Mouse (Mus musculus) erythroblast, adult 5-6 weeks (primary cell): Measurements from ENCODE around the gene Gm20547. TPM values are rescaled to one million over a fixed set of nuclear protein-coding genes. Genes with fewer than 3 reads are reported as not detected.
"Not testable (repeated sequence)": the region's sequence is repeated elsewhere in the genome, so short reads cannot be mapped to it uniquely, and the experiment has no call there.

Experiments
- ATAC-seq: replicated peaks from 2 replicates; pipeline ENCODE4 v1.8.0; 2016; ENCODE audit warnings: moderate number of reproducible peaks, mild to moderate bottlenecking, moderate TSS enrichment, inconsistent platforms; ENCODE audit not compliant: poor library complexity, low FRiP score, severe bottlenecking
- total RNA-seq, 2 experiments: library from RNA; stranded (forward) in 1 of 2; stranded (reverse) in 1 of 2; fragments of 150-400 nt in 1 of 2; fragments of 200-764, 138-1000 nt in 1 of 2; gene quantifications; 2 replicates each; pipeline versions ENCODE4 v1.2.3 to v1.2.4; 2015 to 2017; ENCODE audit warnings: low replicate concordance in 2 of 2

Gm20547 gene
- total RNA-seq, 2 experiments from 2014 or later: not detected

DNA sequence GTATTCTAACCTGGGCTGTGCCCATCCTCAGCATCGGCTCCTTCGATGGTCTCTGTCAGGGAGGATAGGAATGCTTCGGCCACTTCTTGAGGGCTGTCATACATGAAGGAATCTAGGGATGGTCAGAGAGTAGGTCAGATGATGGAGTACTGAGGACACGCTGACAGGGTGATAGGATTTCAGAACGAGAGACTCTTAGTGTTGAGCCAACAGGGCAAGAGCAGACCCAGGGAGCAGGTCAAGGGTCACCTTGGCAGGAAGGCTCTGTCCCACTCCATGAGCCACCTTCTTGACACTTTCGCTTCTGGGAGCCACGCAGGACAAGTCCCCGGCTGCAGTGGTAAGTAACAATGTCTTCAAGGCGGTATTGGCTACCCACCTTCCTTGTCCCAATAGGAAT lies 21.3 kb downstream of the Gm20547 start:
- ATAC-seq: no peak

DNA sequence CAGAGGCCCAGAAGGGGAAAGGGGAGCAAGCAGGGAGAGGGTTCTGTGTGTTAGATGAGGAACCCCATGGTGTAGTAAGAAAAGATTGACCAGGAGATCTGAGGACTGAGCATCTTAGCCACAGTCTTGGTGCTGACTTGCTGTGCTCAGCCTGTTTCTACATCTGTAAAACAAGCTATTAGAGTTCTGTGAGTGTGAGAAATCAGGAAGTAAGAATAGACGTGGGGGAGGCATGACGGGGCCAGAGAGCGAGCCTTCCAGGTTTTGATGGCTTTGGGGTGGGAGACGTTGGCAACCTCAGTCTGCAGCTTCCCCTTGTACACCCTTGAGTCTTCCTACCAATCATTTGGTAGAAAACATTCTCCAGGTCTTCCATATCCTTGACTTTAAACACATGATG lies 23.2 kb downstream of the Gm20547 start:
- no peak for ATAC-seq

DNA sequence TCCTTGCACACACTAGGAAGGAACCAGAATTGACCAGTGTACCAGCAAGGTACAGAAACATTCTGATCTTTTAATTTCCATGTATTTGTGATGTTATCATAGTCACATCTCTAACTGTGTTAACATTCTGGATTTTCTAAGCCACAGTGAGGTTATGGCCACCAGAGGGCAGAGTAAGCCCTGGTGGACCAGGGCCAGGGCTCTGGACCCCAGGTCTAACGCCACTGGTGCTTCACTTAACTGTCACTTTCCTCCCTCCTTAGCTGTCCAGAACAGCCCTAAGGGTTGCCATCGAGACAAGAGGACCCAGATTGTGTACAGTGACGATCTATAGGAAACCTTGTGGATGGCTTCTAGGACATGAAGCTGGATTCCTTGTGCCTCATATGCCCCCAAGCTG lies 26.0 kb downstream of the Gm20547 start:
- ATAC-seq: no peak

DNA sequence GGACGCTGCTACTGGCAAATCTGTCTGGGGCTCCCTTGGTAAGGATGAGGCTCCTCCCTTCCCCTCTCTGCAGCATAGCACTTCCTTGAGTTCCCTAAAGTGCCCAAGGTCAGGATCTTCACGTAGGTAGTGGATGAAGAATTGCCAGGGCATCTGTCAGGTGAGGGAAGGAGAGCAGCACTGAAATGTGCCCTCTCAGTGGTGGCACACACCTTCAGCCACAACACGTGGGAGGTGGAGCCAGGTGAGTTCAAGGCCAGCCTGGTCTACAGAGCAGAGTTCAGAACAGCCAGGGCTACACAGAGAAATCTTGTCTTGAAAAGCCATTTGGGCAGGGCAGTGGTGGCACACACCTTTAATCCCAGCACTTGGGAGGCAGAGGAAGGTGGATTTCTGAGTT lies 27.1 kb downstream of the Gm20547 start:
- ATAC-seq: no peak

DNA sequence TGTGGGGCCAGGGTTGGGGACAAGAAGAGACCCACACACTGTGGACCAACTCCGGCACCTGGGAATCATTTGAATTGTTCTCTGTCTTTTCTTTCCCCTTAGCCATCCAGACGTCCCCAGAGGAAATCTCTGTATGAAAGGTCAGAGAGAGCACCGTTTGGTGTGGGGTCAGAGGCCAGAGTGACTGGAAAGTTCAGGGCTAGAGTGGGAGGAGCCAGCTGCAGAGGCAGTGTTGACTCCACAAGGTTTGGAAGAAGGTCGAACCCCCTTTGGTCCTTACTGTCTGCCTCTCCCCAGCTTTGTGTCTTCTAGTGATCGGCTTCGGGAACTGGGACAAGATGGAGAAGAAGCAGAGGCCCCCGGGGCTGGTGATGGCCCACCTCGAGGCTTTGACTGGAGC lies 28.3 kb downstream of the Gm20547 start:
- ATAC-seq: no peak

DNA sequence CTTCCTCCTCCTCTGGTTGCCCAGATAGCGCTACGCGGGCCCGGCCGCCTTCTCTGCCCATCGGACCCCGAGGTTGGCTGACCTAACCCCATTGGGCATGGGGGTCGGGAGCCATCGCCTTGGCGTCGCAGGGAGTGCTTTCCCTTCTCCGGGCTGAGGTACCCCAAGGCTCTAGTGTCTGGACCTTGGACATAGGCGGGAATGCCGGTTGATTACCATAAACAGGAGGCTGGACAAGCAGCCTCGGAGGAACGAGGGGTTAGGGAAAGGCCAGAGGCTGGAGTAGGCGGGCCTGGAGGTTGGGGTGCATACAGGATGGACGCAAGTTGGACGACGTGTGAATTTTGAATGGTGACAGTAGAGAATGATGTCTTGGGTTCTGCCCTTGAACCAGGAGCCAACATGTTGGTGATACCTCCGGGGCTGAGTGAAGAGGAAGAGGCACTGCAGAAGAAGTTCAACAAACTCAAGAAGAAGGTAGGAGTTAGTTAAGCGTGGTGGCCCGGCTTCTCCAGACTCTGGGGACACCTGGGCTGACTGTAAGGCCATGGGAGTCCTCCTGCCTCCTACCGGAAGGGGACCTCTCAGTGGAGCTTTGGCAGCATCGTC lies 31.2 kb downstream of the Gm20547 start:
- ATAC-seq: peak; percentile 42

DNA sequence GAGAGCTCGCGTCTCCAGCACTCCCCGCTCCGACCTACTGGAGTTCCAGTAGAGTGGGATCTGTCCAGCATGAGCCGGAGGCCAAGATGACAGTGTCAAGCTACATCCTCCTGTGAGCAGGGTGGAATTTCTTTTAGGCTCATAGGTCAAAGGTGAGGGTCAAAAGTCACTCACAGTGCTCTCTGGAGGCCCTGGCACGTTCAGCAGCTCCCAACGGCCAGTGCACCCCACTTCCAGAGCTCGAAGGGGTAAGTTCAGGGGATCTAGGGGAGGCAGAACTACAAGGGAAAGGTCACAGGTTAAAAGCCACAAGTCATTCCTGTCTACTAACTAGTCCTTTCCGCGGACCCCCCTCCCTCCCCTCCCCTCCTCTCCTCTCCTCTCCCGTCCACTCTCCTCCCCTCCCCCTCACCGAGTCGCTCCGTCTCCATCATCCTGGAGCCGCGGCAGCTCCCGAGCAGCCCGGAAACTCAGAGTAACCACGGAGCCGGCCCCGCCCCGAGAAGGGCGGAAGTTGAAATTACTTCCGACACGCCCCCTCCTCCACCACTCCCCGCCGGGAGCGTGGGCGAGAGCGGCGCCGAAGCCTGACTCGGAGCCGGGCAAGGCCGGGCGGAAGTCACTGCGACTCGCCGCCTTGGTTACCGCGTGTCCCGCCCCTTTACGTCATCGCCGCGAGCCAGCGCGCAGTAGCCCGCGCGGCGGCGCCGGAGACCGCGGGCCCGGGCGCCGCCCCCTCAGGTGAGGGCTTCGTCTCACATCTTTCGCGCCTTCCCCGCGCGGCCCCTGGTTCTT lies 31.9 kb downstream of the Gm20547 start, which contains the start of the genes Skiv2l and Nelfe:
Gene Skiv2l (minus strand): TSS at position 489 of the 795 bp plus-strand sequence.
Gene Nelfe (plus strand): TSS at position 670 of the 795 bp plus-strand sequence.
- ATAC-seq: peak; percentile 96

DNA sequence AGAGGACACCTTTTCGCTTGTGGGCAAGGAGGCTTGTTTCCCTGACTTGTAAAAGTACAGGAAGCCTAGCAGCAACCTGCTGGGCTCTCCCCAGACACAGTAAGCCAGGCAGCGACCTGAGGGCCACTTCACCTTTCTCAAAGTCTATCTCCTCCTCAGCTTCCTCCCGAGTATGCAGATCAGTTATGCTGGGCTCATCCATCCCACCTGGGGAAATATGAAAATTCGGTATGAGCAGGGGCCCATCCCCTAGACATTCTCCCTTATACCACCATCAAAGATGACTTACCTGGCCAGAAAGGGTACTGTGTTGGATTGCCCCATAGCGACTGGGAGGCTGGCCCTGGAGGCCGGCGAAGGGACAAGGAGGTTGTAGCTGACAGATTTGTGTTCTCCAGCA lies 34.2 kb downstream of the Gm20547 start:
- no peak for ATAC-seq

DNA sequence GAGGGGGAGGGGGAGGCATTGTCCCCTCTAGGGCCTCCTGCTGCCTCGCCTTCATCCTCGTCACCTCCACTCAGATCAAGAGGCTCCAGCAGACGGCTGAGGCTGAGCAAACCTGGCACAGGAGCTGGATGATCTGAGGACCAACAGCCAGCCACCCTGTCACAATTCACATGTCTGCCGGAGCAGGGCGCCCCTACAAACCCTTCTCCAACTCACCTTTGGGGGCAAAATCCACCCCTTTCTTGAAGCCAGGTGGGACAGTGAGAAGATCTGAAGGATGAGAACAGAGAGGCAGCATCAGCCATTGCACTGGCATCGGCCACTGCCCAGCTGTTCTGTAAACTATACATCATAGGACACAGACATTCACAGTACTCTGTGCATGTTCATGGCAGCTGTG lies 34.6 kb downstream of the Gm20547 start:
- no peak for ATAC-seq

DNA sequence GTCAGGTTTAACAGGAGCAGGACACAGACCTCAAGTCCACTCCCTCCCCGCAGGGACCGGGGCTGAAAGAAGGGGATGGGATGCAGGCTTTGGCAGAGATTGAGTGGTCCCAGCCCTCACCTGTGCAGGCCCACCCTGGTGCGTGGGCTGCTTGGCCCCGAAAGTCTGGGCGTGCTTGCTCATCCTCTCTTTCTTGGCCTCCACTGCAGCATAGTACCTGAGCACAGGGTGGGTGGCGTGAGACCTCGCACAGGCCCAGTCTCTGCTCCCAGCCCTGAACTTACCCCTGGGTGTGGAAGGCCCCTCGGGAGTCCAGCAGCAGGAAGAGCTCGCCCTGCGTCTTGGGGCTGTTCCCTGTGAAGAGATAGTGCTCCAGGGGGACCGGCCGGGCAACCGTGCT lies 37.0 kb downstream of the Gm20547 start:
- ATAC-seq: no peak

DNA sequence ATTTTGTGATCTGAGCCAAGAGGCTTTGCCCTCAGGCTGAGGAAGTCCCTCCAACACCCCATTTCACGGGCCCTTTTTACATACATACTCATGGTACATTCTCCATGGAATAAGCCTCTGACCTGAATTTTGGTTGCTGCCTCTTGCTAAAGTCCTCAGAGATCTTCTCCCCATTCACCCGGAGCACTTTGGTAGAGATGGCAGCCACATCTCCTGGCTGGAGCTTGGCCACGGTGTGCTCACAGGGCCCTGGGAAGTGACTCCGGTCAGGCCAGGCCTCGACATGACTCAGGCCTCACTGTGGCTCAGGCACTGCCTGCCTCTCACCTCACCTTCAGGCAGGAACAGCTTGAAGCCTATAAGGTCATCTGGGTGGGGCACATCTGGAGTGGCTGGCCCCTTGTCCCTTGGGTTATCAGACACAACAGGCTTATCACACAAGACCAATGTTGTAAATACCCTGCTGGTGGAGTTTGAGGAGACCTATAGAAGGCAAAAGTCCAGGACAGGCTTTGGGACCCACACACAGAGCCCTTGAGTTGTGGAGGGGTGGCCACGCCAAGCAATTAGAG lies 41.0 kb downstream of the Gm20547 start:
- no peak for ATAC-seq

DNA sequence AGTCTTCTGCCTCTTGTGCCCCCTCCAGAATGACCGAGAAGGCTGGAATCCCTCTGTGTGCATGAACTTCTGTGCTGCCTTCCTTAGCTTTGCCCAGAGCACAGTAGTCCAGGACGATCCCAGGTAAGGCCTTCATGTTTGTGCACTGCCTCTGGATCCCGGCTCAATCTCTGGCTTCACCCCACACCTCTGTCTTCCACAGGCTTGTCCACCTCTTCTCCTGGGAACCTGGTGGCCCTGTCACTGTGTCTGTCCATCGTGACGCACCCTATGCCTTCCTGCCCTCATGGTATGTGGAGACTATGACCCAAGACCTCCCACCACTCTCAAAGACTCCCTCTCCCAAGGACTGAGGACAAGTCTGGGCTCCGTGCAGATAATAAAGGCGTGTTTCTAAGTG lies 43.1 kb downstream of the Gm20547 start:
- ATAC-seq: no peak

DNA sequence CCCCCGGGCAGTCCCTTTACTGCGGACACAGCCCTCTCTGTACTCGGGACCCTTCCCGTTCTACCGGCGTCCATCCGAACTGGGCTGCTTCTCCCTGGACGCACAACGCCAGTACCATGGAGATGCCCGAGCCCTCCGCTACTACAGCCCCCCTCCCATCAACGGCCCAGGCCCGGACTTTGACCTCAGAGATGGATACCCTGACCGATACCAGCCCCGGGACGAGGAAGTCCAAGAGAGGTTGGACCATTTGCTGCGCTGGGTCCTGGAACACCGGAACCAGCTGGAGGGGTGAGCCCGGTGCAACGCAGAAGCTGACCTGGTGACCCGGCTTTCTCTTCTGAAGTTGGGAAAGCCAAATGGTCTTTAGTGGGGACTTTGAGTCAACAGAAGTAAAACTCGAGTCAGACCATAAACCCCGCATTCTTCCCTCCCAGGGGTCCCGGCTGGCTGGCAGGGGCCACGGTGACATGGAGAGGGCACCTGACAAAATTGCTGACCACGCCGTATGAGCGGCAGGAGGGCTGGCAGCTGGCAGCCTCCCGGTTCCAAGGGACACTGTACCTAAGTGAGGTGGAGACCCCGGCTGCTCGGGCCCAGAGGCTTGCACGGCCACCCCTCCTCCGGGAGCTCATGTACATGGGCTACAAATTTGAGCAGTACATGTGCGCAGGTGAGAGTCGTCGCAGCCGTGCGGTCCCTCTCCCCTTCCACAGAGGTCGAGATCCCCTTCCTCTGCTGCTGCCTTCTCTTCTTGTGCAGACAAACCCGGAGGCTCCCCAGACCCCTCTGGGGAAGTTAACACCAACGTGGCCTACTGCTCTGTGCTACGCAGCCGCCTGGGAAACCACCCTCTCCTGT lies 44.1 kb downstream of the Gm20547 start:
- ATAC-seq: peak; percentile 8

DNA sequence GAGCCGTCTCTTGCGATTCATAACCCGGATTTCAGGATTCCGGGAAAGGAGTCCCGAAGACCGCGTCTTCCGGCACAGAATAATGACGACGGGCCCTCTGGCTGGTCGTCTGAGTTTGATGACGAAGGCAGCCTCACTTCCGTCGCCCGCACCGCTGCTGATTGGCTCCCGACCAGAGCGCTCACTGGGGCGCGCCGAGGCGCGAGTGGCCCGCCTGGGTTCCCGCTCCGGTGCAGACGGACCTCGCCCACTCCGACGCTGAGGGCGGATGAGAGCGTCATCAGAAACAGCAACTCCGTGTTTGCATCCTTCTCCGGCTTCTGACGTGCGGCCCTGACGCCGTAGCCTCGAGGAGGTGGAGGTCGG lies 45.0 kb downstream of the Gm20547 start, which contains the start of the genes Stk19 and Dxo:
Gene Stk19 (minus strand): TSS at position 90 of the 366 bp plus-strand sequence.
Gene Dxo (plus strand): TSS at position 164 of the 366 bp plus-strand sequence.
- peak; percentile 94 for ATAC-seq

DNA sequence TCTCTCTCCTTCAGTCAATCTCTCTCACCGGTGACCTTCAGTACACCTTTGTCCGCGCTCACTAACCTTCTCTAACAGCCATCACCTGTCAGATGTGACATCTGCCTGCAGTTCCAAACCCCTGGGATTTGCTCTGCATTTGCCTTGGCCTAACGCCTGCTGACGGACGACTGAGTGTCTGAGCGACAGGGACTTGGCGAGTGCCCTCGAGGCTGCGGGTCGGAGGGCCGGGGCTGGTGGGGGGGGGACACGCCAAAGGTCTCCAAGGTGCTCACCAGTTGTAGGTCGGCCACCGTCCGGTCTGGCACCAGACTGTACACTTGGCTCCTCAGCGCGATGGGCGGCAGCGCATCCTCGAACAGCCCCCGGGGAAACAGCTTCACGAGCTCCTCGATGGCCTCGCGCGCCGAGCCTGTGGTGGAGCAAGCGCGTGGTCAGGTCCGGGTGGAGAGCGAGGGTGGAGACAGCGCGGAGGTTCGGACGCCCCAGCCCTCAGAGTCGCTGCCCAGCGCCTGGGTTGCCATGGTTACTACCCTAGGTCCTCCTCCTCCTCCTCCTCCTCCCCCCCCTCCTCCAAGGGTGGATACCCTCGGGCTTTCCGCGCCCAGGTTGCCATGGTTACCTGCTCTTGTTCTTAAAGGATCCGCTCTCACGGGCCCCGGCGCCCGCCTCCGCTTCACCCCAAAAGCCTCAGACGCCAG lies 45.5 kb downstream of the Gm20547 start:
- peak; percentile 78 for ATAC-seq

DNA sequence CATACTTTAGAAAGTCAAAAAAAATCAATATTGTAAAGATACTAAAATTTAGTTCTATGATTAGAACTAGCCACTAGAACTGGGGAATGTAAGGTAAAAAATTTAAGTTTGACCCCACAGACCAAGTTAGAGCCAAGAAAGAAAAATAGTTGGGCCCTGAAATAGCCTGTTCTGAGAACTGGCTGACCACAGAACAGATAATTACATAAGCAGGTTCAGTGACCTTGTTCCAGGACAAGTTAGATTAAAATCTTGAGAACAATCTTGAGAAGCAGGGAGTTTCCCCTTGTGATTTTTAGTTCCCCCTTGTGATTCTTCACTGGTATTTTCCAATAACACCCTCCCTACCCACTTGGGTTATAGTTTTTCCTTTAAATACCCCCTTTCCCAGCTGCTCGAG lies 51.1 kb downstream of the Gm20547 start:
- not testable (repeated sequence) for ATAC-seq

DNA sequence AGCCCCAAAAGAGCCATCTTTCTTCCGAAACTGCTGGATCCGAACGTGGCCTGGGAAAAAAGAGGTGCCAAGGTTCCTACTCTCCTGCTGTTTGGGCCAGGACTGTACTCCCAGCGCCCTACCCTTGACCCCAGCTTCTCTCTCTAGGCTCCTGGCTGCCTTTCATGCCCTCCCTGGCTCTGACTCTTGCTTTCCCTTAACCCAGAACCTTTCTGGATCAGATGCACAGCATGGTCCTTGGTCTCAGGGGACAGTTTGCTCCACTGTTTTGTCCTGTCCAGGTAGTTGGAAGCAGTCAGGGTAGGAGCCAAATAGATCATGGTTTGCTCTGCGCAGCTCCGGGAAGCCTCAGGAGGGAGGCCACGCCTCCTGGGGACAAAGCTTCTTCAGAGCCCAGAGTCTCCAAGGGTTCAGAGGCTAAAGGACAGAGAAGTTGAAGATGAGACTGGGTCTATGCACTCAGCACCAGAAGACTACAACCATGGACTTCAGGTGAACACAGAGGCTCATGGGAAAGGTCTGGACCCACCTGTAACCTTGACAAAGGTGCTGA lies 66.9 kb downstream of the Gm20547 start:
- no peak for ATAC-seq

DNA sequence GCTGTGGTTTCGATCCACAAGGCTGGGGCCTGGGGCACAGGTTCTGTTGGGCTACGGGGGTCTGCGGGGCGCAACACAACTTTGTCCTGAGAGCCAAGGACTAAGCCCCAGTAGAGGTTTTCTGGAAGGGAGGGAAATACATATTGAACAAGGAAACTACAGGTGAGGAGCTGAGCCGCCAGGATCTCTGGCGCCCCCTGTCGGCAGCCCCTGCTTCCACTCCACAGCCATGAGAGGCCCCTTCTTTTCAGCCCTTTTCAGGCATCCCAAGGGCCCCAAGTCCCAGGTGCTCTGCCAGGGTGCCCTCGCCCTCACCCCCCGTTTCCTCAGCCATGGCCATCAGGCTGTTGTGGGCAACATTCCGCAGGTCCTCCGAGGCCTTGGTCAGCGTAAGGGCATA lies 68.1 kb downstream of the Gm20547 start:
- ATAC-seq: peak; percentile 42; the same call in 1 of the 2 replicates

DNA sequence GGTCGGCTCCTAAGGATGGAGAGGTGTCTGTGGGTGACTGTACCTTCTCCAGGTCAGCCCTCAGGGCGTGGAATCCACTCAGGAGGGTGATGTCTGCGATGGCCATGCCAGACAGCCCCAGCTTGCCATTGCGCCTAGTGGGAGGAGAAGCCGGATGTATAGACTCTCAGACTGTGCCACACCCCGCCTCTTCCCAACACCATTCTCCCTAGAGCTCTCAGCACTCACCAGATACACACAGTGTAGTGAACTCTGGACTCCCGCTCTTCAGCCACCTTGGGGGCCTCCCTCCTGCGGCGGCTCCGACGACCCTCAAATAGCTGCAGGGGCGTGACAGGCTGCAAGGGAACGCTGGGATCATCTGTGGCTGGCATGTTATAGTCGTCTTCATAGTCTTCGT lies 70.6 kb downstream of the Gm20547 start:
- no peak for ATAC-seq
